Comparison of ENCODE assay signal across 19 mouse cellular contexts in the genomic region with DNA sequence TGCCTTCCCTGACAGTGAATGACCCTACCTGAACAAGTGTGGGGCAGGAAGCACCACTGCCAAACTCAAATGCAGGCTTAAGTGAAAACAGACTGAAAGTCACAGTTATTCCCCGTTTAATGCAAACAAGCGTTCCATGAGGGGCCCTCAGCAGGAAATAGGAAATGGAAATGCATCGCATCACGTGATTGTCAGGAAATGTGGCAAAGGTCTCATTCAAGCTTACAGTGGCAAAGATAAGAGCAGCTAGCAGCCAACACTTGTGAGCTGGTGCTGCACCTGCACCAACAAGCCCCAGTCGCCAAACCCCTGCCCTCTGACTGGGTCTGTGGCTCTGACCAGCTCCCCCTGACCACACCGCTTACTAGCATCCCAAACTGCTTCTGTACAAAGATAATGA.
DNase-seq lines count a peak whose midpoint lies in the region; ATAC-seq and TF ChIP-seq lines count a peak whose summit lies in the region.
"Had no signal": no experiment of that assay in that cellular context is flagged by ENCODE, and none has a peak within 500 bp of the region (broad histone marks: within the 10 kb centered on the region; RNA-seq: fewer than 3 reads in every experiment).

No protein-coding gene starts in this region.

- peaks cover 55% of the 10 kb centered on the region for H3K36me3 ChIP-seq in heart, embryonic 10.5 days
- peaks cover 7% of the 10 kb centered on the region for H3K36me3 ChIP-seq in liver, postnatal 0 days (replicated peaks; ENCODE audit: insufficient read depth, low read length)
- H3K36me3 ChIP-seq in liver, embryonic 12.5 days = peaks cover 15% of the 10 kb centered on the region

- no peak for TF ChIP-seq CTCF in liver, postnatal 0 days (IDR thresholded peaks at IDR 0.05; ENCODE audit: low read depth)

- WGBS in heart, embryonic 10.5 days = 63% methylated on average over 6 of the region's 6 CpGs
- 34% methylated on average over 6 of the region's 6 CpGs for WGBS in liver, postnatal 0 days (ENCODE audit: insufficient replicate concordance)
- WGBS in liver, embryonic 12.5 days (ENCODE audit: insufficient replicate concordance) = 39% methylated on average over 6 of the region's 6 CpGs

- H3K27ac ChIP-seq in heart, embryonic 10.5 days = peak overlapping the region; percentile 43; the same call in 1 of the 2 replicates
- 0 out of 2 replicates have a peak overlapping the region, but pooled peaks have one; percentile 19 for H3K27ac ChIP-seq in liver, postnatal 0 days (ENCODE audit: low read depth)
- no peak overlapping the region for H3K27ac ChIP-seq in liver, embryonic 12.5 days
- peak overlapping the region; percentile 38 for H3K27ac ChIP-seq in brown adipose tissue, adult 24 weeks (replicated peaks; ENCODE audit: low read depth, low read length)
- H3K27ac ChIP-seq: hindbrain, embryonic 14.5 days; layer of hippocampus, adult 2 months; left cerebral cortex, adult 2 months; limb, embryonic 13.5 days had no signal

- no peaks in the 10 kb centered on the region for H3K27me3 ChIP-seq in heart, embryonic 10.5 days (ENCODE audit: insufficient read depth, poor library complexity, severe bottlenecking)
- H3K27me3 ChIP-seq in liver, postnatal 0 days (ENCODE audit: insufficient read depth, low read length) = no peaks in the 10 kb centered on the region
- no peaks in the 10 kb centered on the region for H3K27me3 ChIP-seq in liver, embryonic 12.5 days (replicated peaks)
- H3K27me3 ChIP-seq: CH12.LX; limb, embryonic 13.5 days had no signal

- no peak overlapping the region for H3K4me3 ChIP-seq in heart, embryonic 10.5 days
- no peak overlapping the region for H3K4me3 ChIP-seq in liver, postnatal 0 days (ENCODE audit: low read depth, low read length)
- H3K4me3 ChIP-seq in liver, embryonic 12.5 days = no peak overlapping the region
- H3K4me3 ChIP-seq in brown adipose tissue, adult 24 weeks (ENCODE audit: insufficient read depth, low read depth, low read length) = no peak overlapping the region
- H3K4me3 ChIP-seq: erythroblast, embryonic 14.5 days; layer of hippocampus, adult 2 months; left cerebral cortex, adult 2 months; limb, embryonic 13.5 days; megakaryocyte, embryonic 14.5 days had no signal

- no peak for DNase-seq in heart, embryonic 10.5 days (ENCODE audit: low spot score)
- no peak for DNase-seq in heart, adult 11 months
- DNase-seq in liver, postnatal 0 days = no peak
- DNase-seq in thymus, postnatal 14 days = peak; percentile 25
- DNase-seq in left cerebral cortex, adult 9 months (ENCODE audit: low spot score in 2 of 2) = no peak
- DNase-seq: cerebellum, adult 18-20 months; gastrocnemius, postnatal 14 days; kidney, adult 8-10 months; lung, embryonic 14.5 days; right cerebral cortex, adult 18-20 months had no signal

- no peaks in the 10 kb centered on the region for H3K9me3 ChIP-seq in heart, embryonic 10.5 days
- no peaks in the 10 kb centered on the region for H3K9me3 ChIP-seq in liver, postnatal 0 days (ENCODE audit: low read length)
- H3K9me3 ChIP-seq in liver, embryonic 12.5 days (replicated peaks) = no peaks in the 10 kb centered on the region
- H3K9me3 ChIP-seq: limb, embryonic 13.5 days; megakaryocyte, embryonic 14.5 days had no signal

- no peak for ATAC-seq in liver, postnatal 0 days
- no peak for ATAC-seq in liver, embryonic 12.5 days

- no peak overlapping the region for H3K4me2 ChIP-seq in liver, postnatal 0 days (ENCODE audit: low read depth, low read length)
- H3K4me2 ChIP-seq in liver, embryonic 12.5 days = no peak overlapping the region
- H3K4me2 ChIP-seq: hindbrain, embryonic 14.5 days; limb, embryonic 13.5 days; lung, embryonic 14.5 days had no signal

- TF ChIP-seq EP300 in liver, postnatal 0 days (IDR thresholded peaks at IDR 0.05; ENCODE audit: low read depth) = no peak

- H3K9ac ChIP-seq in liver, postnatal 0 days (replicated peaks) = no peak overlapping the region
- no peak overlapping the region for H3K9ac ChIP-seq in liver, embryonic 12.5 days
- H3K9ac ChIP-seq: hindbrain, embryonic 14.5 days; limb, embryonic 13.5 days; lung, embryonic 14.5 days had no signal

- H3K4me1 ChIP-seq in heart, embryonic 10.5 days = peaks cover 10% of the 10 kb centered on the region; the same call in 1 of the 2 replicates
- peaks cover 6% of the 10 kb centered on the region; the same call in 1 of the 2 replicates for H3K4me1 ChIP-seq in liver, postnatal 0 days (ENCODE audit: insufficient read depth)
- H3K4me1 ChIP-seq in liver, embryonic 12.5 days = peaks cover 9% of the 10 kb centered on the region; the same call in 1 of the 2 replicates
- H3K4me1 ChIP-seq in brown adipose tissue, adult 24 weeks (ENCODE audit: control insufficient read depth, insufficient read depth, insufficient read length, low read length) = peaks cover 9% of the 10 kb centered on the region; the same call in 1 of the 2 replicates
